Mouse (Mus musculus) midbrain, embryonic 13.5 days (tissue): ENCODE results near the gene Cebpz. TPM values are rescaled to one million over a fixed set of nuclear protein-coding genes. Genes with fewer than 3 reads are reported as not detected.

ENCODE experiments used
- ATAC-seq: fragments of 200-750 bp; cut with Nextera tagmentation; 2 replicates; pipeline ENCODE4 v1.8.0; 2017; ENCODE audit warnings: mild to moderate bottlenecking, moderate TSS enrichment, moderate library complexity
- H3K27ac ChIP-seq: fragments of 300-500 bp; sonication (generic); 2 replicates; pipeline ENCODE4 v1.5.1; 2015; ENCODE audit warnings: inconsistent platforms, mild to moderate bottlenecking, moderate library complexity
- H3K27me3 ChIP-seq: fragments of 300-500 bp; sonication (generic); 2 replicates; pipeline ENCODE4 v1.6.1; 2015; ENCODE audit warnings: mild to moderate bottlenecking, inconsistent platforms
- H3K36me3 ChIP-seq: fragments of 300-500 bp; sonication (generic); 2 replicates; pipeline ENCODE4 v1.6.1; 2015; ENCODE audit warnings: mild to moderate bottlenecking, inconsistent platforms
- H3K4me1 ChIP-seq: fragments of 300-500 bp; sonication (generic); replicated peaks from 2 replicates; pipeline ENCODE4 v1.6.1; 2015; ENCODE audit warnings: inconsistent platforms
- H3K4me2 ChIP-seq: fragments of 300-500 bp; sonication (generic); replicated peaks from 2 replicates; pipeline ENCODE4 v1.6.1; 2015; ENCODE audit warnings: moderate library complexity, mild to moderate bottlenecking, inconsistent platforms
- H3K4me3 ChIP-seq: fragments of 300-500 bp; sonication (generic); replicated peaks from 2 replicates; pipeline ENCODE4 v1.5.1; 2015; ENCODE audit warnings: mild to moderate bottlenecking, inconsistent platforms
- H3K9ac ChIP-seq: fragments of 300-500 bp; sonication (generic); replicated peaks from 2 replicates; pipeline ENCODE4 v1.6.1; 2015; ENCODE audit warnings: mild to moderate bottlenecking, inconsistent platforms
- H3K9me3 ChIP-seq: fragments of 300-500 bp; sonication (generic); 2 replicates; pipeline ENCODE4 v1.6.1; 2016; ENCODE audit warnings: mild to moderate bottlenecking, inconsistent platforms
- WGBS: fragments of 180-500 bp; shearing (Covaris S2); methylation state at CpG from one replicate; pipeline ENCODE4 v1.1.7; 2015; 5-methylcytosine and 5-hydroxymethylcytosine counted together
- polyA plus RNA-seq: library from polyadenylated mRNA; unstranded; fragments of >200 nt; fragmentation: Nextera tagmentation; extraction: Ambion mirVana; gene quantifications from 2 replicates; pipeline ENCODE4 v1.2.1, GENCODE M21; 2015

Gene Cebpz
- 58.6 and 68.4 TPM in 2 replicates for polyA plus RNA-seq

DNA sequence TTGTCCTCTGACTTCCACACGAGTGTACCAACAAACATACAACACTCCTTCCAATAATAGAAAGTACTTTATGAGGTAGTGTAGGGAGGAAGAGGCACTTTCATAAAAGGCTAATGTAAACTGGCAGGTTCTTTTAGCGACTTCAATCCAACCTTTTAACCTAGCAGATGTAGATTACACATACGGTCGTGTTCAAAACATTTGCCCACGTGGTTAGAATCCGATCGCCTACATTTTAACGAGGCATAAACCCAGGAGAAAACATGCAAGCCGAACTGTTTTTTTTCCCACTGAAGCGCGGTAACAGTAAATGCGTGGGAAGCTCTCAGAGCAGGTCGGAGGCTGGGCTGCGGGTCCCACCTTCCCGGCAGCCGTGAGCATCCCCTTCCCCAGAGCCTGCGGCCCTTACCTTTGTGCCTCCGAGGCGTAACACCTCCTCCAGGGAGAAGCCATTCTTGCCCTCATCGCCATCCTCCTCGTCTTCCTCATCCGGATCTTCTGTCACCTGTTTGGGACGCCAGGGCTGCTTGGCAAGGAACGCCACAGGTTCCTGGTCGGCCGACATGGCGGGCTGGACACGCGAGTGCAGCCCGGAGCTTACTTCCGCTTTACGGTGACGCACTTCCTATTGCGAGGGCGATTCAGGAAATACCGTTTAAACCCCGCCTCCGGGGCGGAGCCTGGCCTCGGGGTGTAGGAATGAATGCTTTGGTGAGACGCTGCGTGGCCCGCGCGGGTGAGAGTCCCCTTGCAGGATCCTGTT is at the start of gene Cebpz, which contains the start of gene Ndufaf7:
Gene Cebpz (minus strand): TSS at position 601 of the 763 bp plus-strand sequence.
Gene Ndufaf7 (plus strand): TSS at position 671 of the 763 bp plus-strand sequence.
- peak within 1 kb of the TSS; percentile 79 for H3K4me2 ChIP-seq
- under 1% methylated on average over 45 of the region's 45 CpGs for WGBS
- peak within 1 kb of the TSS; percentile 75 for H3K4me3 ChIP-seq
- H3K27me3 ChIP-seq, result no peaks in the 10 kb centered on the region
- peak within 1 kb of the TSS; percentile 52 for H3K27ac ChIP-seq
- ATAC-seq, result peak; percentile 100
- H3K36me3 ChIP-seq, result peaks cover 48% of the 10 kb centered on the region
- peak within 1 kb of the TSS; percentile 79 for H3K9ac ChIP-seq
- H3K9me3 ChIP-seq, result no peaks in the 10 kb centered on the region
- peaks cover 30% of the 10 kb centered on the region for H3K4me1 ChIP-seq

GRCm38 (mm10) chr17:78983736-78984135 is 46.9 kb upstream of the Cebpz start:
- no peak overlapping the region for H3K27ac ChIP-seq
- no peak for ATAC-seq
- no peaks in the 10 kb centered on the region for H3K27me3 ChIP-seq
- H3K9me3 ChIP-seq, result no peaks in the 10 kb centered on the region
- no peak overlapping the region for H3K4me3 ChIP-seq
- no peak overlapping the region for H3K4me2 ChIP-seq
- H3K36me3 ChIP-seq, result peaks cover 12% of the 10 kb centered on the region
- no peaks in the 10 kb centered on the region for H3K4me1 ChIP-seq
- no peak overlapping the region for H3K9ac ChIP-seq
- 87% methylated on average over 3 of the region's 3 CpGs for WGBS

- Histone ChIP-seq H3K4me1 (no peaks in the 10 kb centered on the region), H3K9ac (no peak overlapping the region), H3K9me3 (no peaks in the 10 kb centered on the region), H3K27ac (no peak overlapping the region), H3K4me3 (no peak overlapping the region), H3K4me2 (no peak overlapping the region), H3K36me3 (peaks cover 12% of the 10 kb centered on the region), H3K27me3 (no peaks in the 10 kb centered on the region)
- ATAC-seq, result no peak
- 96% methylated on average over 8 of the region's 8 CpGs for WGBS
Measured at GRCm38 (mm10) chr17:78983166-78983565, 46.3 kb upstream of the Cebpz start.

GRCm38 (mm10) chr17:78968500-78968899 is 31.6 kb upstream of the Cebpz start:
- Histone ChIP-seq H3K9ac (no peak overlapping the region), H3K27ac (no peak overlapping the region), H3K36me3 (peaks cover 21% of the 10 kb centered on the region), H3K9me3 (no peaks in the 10 kb centered on the region), H3K4me2 (no peak overlapping the region), H3K27me3 (no peaks in the 10 kb centered on the region), H3K4me3 (no peak overlapping the region), H3K4me1 (no peaks in the 10 kb centered on the region)
- ATAC-seq, result no peak
- WGBS, result 88% methylated on average over 3 of the region's 3 CpGs

GRCm38 (mm10) chr17:78966092-78966883 is 29.4 kb upstream of the Cebpz start:
- no peaks in the 10 kb centered on the region for H3K4me1 ChIP-seq
- peaks cover 25% of the 10 kb centered on the region for H3K36me3 ChIP-seq
- no peak for ATAC-seq
- H3K27me3 ChIP-seq, result no peaks in the 10 kb centered on the region
- no peak overlapping the region for H3K9ac ChIP-seq
- H3K27ac ChIP-seq, result no peak overlapping the region
- 91% methylated on average over 11 of the region's 11 CpGs for WGBS
- no peak overlapping the region for H3K4me2 ChIP-seq
- H3K9me3 ChIP-seq, result no peaks in the 10 kb centered on the region
- no peak overlapping the region for H3K4me3 ChIP-seq

DNA sequence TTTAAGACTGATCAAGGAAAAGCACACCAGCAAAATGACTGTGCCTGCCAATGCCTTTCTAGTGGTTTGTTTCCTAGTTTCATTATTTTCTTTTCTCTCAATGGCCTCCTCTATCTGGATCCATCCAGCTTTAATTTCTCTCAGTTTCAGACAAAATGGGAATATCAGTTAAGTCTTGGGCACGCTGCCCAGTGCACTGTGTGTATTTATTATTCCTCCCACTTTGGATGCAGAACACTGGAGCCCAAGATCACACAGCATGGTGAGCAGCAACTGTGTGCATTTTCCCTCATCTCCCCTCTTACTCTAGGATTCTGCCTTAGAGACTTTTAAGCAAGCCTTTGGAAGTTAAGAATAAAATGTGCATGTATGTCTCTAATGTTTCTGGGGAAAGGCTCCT is 27.5 kb upstream of the Cebpz start:
- Histone ChIP-seq H3K4me2 (no peak overlapping the region), H3K9ac (no peak overlapping the region), H3K27ac (no peak overlapping the region), H3K4me1 (no peaks in the 10 kb centered on the region), H3K4me3 (no peak overlapping the region), H3K9me3 (no peaks in the 10 kb centered on the region), H3K27me3 (no peaks in the 10 kb centered on the region), H3K36me3 (peaks cover 25% of the 10 kb centered on the region)
- WGBS, result 90% methylated on average over 1 of the region's 1 CpGs
- no peak for ATAC-seq

DNA sequence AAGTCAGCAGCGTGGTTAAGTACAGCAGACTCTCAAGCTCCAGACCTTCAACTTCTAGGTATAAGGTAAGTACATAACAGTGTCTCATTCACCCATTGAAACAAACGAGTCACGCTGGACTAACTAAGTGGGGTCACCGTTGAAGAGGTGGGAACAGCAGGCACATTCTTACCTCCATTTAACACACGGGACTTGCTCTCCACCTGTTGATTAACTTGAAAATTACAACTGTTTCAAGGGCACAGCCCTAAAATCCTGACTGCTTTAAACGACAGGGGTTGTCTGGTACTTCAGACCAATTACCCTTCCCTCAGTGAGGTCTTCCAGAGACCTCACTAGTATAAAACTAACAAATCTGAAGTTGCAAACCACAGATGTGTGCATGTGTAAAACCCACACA is 22.6 kb upstream of the Cebpz start:
- H3K27me3 ChIP-seq, result no peaks in the 10 kb centered on the region
- no peak overlapping the region for H3K27ac ChIP-seq
- ATAC-seq, result no peak
- no peak overlapping the region for H3K4me3 ChIP-seq
- no peaks in the 10 kb centered on the region for H3K9me3 ChIP-seq
- no peak overlapping the region for H3K4me2 ChIP-seq
- H3K9ac ChIP-seq, result no peak overlapping the region
- peaks cover 49% of the 10 kb centered on the region for H3K36me3 ChIP-seq
- WGBS, result 85% methylated on average over 6 of the region's 6 CpGs
- H3K4me1 ChIP-seq, result no peaks in the 10 kb centered on the region

- no peak for ATAC-seq
Measured at GRCm38 (mm10) chr17:78953240-78953639, 16.4 kb upstream of the Cebpz start.

DNA sequence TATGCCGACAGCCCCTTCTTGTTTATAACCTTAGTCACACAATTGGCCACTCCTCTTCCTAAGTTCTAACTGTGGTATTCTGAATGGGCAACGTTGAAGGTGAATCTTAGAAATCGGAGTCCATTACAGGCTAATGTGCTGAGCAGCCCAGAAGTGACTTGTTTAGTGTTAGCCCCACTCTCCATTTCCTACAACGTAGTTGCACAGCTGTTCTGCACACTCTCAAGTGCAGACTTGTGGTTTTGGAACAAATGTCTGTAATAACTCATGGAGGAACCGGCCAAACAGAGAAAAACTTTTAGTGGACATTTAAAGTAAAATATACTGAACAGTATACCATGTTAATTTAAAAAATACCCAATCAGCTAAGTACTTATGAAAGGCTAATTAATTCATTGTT is 15.2 kb upstream of the Cebpz start:
- Histone ChIP-seq H3K9me3 (no peaks in the 10 kb centered on the region), H3K9ac (no peak overlapping the region), H3K36me3 (peaks cover 81% of the 10 kb centered on the region), H3K4me1 (no peaks in the 10 kb centered on the region), H3K4me2 (no peak overlapping the region), H3K4me3 (no peak overlapping the region), H3K27me3 (no peaks in the 10 kb centered on the region), H3K27ac (no peak overlapping the region)
- 93% methylated on average over 5 of the region's 5 CpGs for WGBS
- no peak for ATAC-seq

More at GRCm38 (mm10) chr17:78953240-78953639, 16.4 kb upstream of the Cebpz start:
- Histone ChIP-seq H3K4me1 (no peaks in the 10 kb centered on the region), H3K36me3 (peaks cover 79% of the 10 kb centered on the region), H3K4me3 (no peak overlapping the region), H3K9me3 (no peaks in the 10 kb centered on the region), H3K9ac (no peak overlapping the region), H3K27me3 (no peaks in the 10 kb centered on the region), H3K4me2 (no peak overlapping the region), H3K27ac (no peak overlapping the region)
- WGBS, result 91% methylated on average over 8 of the region's 8 CpGs

- peaks cover 84% of the 10 kb centered on the region for H3K36me3 ChIP-seq
- no peak overlapping the region for H3K27ac ChIP-seq
- H3K9me3 ChIP-seq, result no peaks in the 10 kb centered on the region
- WGBS, result 97% methylated on average over 5 of the region's 5 CpGs
- no peaks in the 10 kb centered on the region for H3K27me3 ChIP-seq
- H3K9ac ChIP-seq, result no peak overlapping the region
- no peak for ATAC-seq
- H3K4me3 ChIP-seq, result no peak overlapping the region
- H3K4me2 ChIP-seq, result no peak overlapping the region
- H3K4me1 ChIP-seq, result no peaks in the 10 kb centered on the region
Measured at GRCm38 (mm10) chr17:78951225-78951624, 14.4 kb upstream of the Cebpz start.

- ATAC-seq, result no peak
- no peak overlapping the region for H3K9ac ChIP-seq
- H3K27me3 ChIP-seq, result no peaks in the 10 kb centered on the region
- H3K4me3 ChIP-seq, result no peak overlapping the region
- 48% methylated on average over 11 of the region's 11 CpGs for WGBS
- H3K4me1 ChIP-seq, result peaks cover 6% of the 10 kb centered on the region
- peaks cover 56% of the 10 kb centered on the region for H3K36me3 ChIP-seq
- H3K27ac ChIP-seq, result no peak overlapping the region
- no peaks in the 10 kb centered on the region for H3K9me3 ChIP-seq
- H3K4me2 ChIP-seq, result no peak overlapping the region
Measured at GRCm38 (mm10) chr17:78942579-78942978, 5.7 kb upstream of the Cebpz start.

GRCm38 (mm10) chr17:78938927-78939326 is 2.1 kb upstream of the Cebpz start:
- Histone ChIP-seq H3K9me3 (no peaks in the 10 kb centered on the region), H3K4me3 (no peak overlapping the region), H3K27me3 (no peaks in the 10 kb centered on the region), H3K4me2 (no peak overlapping the region), H3K27ac (no peak overlapping the region), H3K4me1 (peaks cover 14% of the 10 kb centered on the region), H3K9ac (no peak overlapping the region), H3K36me3 (peaks cover 48% of the 10 kb centered on the region)
- WGBS, result 94% methylated on average over 4 of the region's 4 CpGs
- no peak for ATAC-seq
